Mouse (Mus musculus): ENCODE results near the gene Pla2g4b.
A peak's percentile ranks its signal among the peaks of the same experiment; 100 is the strongest.

Pla2g4b gene

GRCm38 (mm10) chr2:120065243-120065642, 32.0 kb downstream of the Pla2g4b start:
- DNase-seq, result no peak

GRCm38 (mm10) chr2:120066224-120066623, 33.0 kb downstream of the Pla2g4b start:
- DNase-seq, result no peak

GRCm38 (mm10) chr2:120068555-120069465, 35.6 kb downstream of the Pla2g4b start:
- DNase-seq, result peak; percentile 42

GRCm38 (mm10) chr2:120069466-120069990, 36.3 kb downstream of the Pla2g4b start:
- no peak for DNase-seq

GRCm38 (mm10) chr2:120074096-120074495, 40.9 kb downstream of the Pla2g4b start:
- no peak for DNase-seq

- peak; percentile 59 for DNase-seq
Measured at GRCm38 (mm10) chr2:120076076-120076705, 43.0 kb downstream of the Pla2g4b start.

- no peak for DNase-seq
Measured at GRCm38 (mm10) chr2:120082416-120082815, 49.2 kb downstream of the Pla2g4b start.

- DNase-seq, result no peak
Measured at GRCm38 (mm10) chr2:120084593-120085361, 51.6 kb downstream of the Pla2g4b start.

GRCm38 (mm10) chr2:120086038-120086437, 52.8 kb downstream of the Pla2g4b start:
- no peak for DNase-seq

- no peak for DNase-seq
Measured at GRCm38 (mm10) chr2:120087391-120087790, 54.2 kb downstream of the Pla2g4b start.

- DNase-seq, result no peak
Measured at GRCm38 (mm10) chr2:120087897-120088296, 54.7 kb downstream of the Pla2g4b start.

- DNase-seq, result no peak
Measured at GRCm38 (mm10) chr2:120090979-120091378, 57.8 kb downstream of the Pla2g4b start.
